Mouse (Mus musculus) fat pad, adult 2 months (tissue): Measurements from ENCODE around the gene Kifc3.
"Not testable (repeated sequence)": the region's sequence is repeated elsewhere in the genome, so short reads cannot be mapped to it uniquely, and the experiment has no call there.

ENCODE experiments used
- DNase-seq: peaks from one replicate; pipeline ENCODE4 v3.0.0-alpha.2; 2011; ENCODE audit warnings: low read depth, low spot score; ENCODE audit errors: extremely low read depth

Gene Kifc3

DNA sequence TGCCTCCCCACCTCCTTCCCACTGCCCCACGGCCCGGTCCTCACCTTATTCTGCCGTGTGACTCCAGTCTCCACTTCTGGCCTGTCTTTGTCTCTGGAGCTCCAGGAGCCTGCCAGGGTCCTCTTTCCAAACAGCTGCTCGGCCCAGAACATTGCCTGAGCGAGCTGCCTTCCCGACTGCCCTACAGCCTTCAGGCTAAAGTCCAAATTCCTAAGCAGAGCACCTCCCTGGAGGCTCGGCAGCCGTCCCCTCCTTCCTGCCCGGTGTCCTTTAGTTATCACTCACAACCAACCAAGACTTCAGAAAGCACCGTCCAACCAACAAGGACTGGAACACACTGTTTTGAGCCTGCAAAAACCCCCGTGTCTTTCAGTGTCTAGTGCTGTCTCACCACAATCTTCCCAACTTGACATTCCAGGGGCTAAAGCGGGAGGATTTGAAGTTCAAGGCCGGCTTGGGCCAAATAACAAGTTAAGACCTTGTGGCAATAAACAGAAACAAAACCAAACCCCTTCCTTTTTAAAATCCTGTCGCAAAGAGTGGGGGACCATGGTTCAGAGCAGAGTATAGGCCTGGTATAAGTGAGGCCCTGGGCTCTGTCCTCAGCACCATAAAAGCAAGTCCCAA is at the start of gene Kifc3:
Gene Kifc3, minus strand, starts transcription at position 164 of the 627 bp plus-strand sequence.
- no peak for DNase-seq

- no peak for DNase-seq
These were observed 49.4 kb upstream of the Kifc3 start for GRCm38 (mm10) chr8:95252056-95252455.

DNA sequence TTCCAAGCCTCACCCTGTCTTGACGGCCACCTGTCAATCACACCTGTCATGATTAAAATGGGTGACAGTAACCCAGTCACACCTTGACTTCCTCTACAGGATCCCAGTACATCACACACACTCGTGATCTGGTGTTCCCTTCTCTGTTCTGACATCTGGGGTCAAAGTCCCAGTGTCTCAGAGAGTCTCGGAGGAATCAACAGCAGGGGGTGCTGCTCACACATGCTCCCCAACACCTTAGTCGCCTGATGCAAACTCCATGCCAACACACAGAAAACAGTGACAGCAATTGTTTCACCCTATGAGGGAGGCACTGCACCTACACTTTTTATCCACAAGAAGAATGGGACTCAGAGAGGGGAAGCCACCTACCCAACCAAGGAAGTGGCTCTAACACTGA is 47.2 kb upstream of the Kifc3 start:
- DNase-seq, result no peak

DNA sequence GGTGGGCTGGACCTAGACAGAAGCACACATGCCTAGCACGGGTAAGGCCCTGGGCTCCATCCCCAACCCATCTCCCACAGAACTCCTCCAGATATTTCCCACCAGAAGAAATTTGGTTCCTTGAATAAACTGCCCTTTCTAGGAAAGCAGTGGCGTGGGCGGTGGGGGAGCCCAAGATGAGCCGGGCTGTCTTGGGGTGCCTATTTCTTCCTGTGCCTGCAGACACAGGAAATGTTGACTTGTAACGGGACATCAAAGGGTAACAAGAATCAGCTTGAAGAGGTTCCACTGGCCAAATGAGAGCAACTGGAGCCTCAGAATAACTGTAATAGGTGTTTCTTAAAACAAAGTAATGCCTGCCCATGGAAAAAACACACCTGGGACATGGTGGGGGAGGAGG is 44.7 kb upstream of the Kifc3 start:
- DNase-seq, result no peak

- DNase-seq, result no peak
These were observed 42.6 kb upstream of the Kifc3 start for GRCm38 (mm10) chr8:95245180-95245579.

- DNase-seq, result no peak
These were observed 41.2 kb upstream of the Kifc3 start for GRCm38 (mm10) chr8:95243853-95244252.

GRCm38 (mm10) chr8:95242826-95243571 is 40.4 kb upstream of the Kifc3 start:
- peak; percentile 30 for DNase-seq

GRCm38 (mm10) chr8:95242099-95242825 is 39.6 kb upstream of the Kifc3 start:
- DNase-seq, result no peak

GRCm38 (mm10) chr8:95235683-95236082 is 33.1 kb upstream of the Kifc3 start:
- no peak for DNase-seq

GRCm38 (mm10) chr8:95230086-95230485 is 27.5 kb upstream of the Kifc3 start:
- not testable (repeated sequence) for DNase-seq

DNA sequence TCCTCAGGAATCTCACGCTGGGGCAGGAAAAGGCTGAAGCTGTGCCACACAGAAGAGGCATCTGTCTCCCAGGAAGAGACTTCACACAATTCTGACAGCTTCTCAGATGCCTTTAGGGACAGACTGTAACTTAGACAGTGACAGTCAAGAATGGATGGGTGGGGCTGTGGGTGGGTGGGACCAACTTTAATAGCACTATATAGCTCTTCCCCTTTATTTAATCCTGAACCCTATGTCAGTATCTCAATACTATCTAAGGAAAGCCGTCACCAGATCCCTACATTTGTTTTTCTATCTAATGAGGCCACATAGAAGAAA is 24.5 kb upstream of the Kifc3 start:
- no peak for DNase-seq

DNA sequence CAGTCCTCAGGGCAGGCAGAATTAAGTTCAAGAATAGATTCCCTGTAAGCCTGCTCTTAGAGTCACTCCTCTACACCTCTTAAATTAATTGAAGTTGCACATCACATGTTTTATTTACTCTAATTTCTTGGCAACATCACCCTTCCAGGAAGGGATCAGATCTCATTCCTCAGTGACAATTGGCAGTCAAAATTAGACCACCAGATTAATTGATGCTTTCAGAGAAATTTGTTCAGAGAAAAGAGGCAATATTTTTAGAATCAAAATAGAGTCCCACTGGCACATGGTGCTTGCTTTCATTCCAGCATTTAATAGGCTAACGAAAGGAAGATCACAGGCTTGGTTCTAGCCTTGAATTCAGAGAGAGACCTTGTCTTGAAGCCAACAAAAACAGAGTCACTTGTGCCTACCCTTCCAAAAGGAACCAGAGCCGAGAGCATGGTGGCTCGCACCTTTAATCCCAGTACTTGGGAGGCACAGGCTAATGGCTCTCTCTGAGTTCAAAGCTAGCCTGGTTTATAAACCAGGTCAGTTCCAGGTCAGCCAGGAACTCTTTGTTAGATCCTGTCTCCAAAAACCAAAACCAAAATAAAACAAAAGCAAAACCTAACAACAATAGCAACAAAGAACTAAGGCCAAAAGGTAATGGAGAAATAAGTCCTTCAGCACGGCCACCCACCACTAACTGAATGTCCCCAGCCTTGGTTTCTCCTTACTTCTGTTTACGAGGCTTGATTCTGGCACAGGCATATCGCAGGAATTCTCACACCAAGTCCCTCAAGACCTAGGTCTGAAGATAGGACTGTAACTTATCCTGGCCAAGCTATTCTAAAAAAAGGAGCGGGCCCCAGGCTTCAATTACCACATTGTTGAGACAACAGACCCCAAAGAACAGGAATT is 23.9 kb upstream of the Kifc3 start:
- no peak for DNase-seq

DNA sequence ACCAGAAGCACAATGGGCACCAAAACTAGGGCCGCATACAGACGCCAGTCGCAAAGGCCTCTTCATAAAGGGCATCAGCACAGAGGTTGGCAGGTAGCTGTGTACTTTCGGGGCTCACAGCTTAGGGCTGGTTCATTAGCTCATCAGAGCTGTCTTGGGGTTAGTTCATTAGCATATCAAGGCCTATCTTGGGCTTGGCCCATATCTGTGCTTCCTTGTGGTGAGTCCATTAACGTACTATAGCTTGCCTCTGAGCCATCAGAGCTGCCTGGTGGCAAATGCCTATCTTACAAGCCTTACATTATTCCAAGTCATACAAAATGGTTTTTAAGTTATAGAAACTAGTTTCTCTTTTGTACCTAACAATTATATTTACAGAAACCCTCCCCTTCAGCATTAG is 21.4 kb upstream of the Kifc3 start:
- DNase-seq, result no peak

- no peak for DNase-seq
These were observed 18.4 kb upstream of the Kifc3 start for GRCm38 (mm10) chr8:95221045-95221444.

DNA sequence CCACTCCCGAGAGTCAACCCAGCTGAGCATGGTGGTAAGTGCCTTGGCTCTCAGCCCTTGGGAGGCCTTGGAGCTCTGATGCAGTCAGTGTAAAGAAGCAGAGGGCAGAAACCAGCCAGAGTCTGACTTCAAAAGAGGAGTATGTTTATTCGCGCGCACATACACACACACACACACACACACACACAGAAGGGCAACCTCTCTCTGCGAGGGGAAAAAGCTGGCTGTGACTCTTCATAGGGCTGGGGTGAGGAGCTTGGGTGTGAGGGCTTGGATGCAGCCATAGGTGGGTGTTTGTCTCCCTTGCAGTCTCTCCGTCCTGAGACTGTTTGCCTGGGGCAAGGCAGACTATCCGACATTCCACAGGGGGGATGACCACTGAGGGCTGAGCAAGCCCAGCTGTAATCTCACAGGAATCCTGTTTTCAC is 18.0 kb upstream of the Kifc3 start:
- no peak for DNase-seq

DNA sequence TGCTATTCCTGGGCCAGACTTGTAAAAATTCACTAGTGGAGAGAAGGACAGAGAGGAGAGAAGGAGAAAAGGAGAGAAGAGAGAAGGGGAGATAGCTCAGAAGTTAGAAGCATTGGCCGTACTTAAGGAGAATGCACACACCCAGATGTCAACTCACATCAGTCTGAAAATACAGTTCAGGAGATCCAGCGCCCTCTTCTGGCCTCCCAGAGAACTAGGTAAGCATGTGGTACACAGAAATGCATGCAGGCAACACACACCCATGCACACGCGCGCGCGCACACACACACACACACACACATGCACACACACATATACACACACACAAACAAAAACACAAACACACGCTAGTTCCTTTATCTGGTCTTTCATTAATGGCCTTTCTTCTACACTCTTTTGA is 17.0 kb upstream of the Kifc3 start:
- no peak for DNase-seq

DNA sequence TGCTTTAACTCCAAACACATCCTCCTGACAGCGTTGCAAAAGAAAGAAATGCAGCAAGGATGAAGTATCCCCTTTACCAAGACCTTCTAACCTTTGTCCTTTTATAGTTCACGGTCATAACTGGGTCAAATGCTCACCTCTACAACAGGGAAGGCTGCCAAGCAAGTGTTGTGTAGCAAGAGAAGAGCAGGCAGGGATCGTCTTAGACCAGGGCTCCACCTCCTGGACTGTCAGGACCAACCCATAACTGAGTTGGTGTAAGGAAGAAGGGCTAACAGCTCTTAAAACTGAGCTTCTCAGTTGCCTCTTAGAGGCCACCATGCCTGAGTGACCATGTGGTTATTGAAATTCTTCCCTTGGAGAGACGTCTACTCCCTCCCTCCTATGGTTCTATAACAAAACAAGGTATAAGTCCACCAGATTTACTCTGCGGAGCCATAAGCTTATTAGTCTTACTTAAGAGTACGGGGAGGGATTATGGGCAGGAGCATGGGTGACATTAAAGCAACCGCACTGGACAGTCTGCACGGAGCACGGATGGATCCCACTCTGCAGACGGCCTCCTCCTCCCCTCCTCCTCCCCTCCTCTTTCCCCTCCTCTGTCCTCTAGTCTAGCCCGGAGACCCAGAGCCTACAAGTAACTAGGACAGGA is 13.2 kb upstream of the Kifc3 start:
- no peak for DNase-seq

DNA sequence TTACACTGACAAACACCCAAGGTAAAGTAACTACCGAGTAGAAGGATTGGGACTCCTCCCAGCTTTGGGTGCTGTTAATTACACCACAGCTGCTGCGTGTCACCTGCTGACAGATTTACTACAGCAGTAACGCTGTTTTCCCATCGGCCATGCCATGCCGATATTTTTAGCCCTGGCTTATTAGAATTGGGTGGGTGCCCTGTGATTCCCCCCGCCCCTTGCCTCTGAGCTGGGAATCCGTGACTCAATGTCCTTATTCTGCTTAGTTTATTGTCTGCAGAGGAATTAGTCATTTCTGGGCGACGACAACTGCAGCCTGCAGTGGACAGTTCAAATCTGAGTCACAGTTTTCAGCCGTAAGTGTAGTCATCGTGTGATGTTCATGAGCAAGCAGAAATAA is 7.3 kb upstream of the Kifc3 start:
- no peak for DNase-seq

DNA sequence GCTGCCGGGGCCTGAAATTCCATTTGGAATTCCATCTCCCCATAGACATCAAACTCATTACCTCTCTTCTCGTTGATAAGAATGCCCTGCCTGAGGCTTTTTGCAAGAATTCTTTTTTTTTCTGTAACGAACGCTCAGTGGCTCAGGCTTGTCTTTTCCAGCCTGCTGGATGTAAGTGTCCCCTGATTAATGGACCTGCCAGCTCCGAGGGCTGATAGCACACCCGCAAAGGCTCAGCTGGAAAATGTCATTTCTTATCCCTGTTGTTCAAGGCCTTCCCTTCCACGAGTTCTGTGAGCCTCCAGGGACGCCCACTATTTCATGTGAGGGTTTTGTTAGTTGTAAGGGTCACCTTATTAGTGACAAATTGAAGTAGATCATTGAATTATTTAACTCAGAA is 3.3 kb upstream of the Kifc3 start:
- no peak for DNase-seq

DNA sequence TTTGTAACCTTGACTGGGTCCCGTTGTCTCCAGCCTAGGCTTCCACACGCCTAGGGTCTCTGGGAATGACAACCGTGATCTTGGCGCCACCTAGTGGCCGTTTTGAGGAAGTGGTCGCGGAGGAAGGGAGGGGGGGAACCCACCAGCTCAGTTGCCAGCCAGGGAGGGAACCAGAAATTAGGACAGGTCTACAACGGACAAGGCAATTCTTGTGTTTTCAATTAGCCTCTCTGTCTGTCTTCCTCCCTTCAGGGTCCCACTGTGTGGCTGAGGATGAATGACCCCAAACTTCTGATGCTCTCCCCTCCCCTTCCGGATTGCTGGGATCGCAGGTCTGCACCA is 1.4 kb upstream of the Kifc3 start:
- no peak for DNase-seq
